Mouse (Mus musculus) thymus, adult 2 months (tissue): Measurements from ENCODE around the gene Ttc23.

ENCODE experiments used
- CTCF ChIP-seq: fragments of 200-500 bp; IDR thresholded peaks from 2 replicates; pipeline ENCODE4 v1.5.1; 2012; ENCODE audit warnings: mild to moderate bottlenecking, control low read depth, low read length, moderate library complexity, borderline replicate concordance; ENCODE audit not compliant: control insufficient read depth, poor library complexity, insufficient read depth; ENCODE audit errors: extremely low read depth
- POLR2A ChIP-seq: fragments of 200-500 bp; IDR thresholded peaks from 2 replicates; pipeline ENCODE4 v1.6.1; 2012; ENCODE audit warnings: mild to moderate bottlenecking, low read length, control low read depth, moderate library complexity; ENCODE audit not compliant: control insufficient read depth, poor library complexity, insufficient read depth; ENCODE audit errors: extremely low read depth

DNA sequence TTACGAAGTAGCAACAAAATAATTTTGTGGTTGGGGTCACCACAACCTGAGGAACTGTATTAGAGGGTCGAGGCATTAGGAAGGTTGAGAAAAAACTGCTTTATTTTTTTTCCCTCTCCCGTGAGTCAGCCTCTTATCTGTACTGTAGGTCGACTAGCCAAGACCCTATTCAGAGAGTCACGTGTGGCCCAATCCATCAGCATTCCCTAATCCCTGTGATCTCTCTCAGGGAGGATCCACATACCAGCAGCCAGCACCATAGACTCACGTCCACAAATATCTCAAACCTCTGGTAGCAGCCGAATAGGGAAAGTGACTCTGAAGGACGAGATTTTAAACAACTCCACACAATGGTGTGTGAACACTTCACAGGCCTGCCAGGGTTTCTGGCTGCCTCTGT is 149.9 kb downstream of the Ttc23 start:
- TF ChIP-seq CTCF (no peak), POLR2A (no peak)
